Mouse (Mus musculus) mature B cell (primary cell): ENCODE measurements around the gene Dcun1d3.

Experiments
- in situ Hi-C: fragments of 300-500 bp; cut with MboI; formaldehyde crosslinking; loops from 2 replicates; pipeline ENCODE4 v1.14.3; 2019

Gene Dcun1d3

DNA sequence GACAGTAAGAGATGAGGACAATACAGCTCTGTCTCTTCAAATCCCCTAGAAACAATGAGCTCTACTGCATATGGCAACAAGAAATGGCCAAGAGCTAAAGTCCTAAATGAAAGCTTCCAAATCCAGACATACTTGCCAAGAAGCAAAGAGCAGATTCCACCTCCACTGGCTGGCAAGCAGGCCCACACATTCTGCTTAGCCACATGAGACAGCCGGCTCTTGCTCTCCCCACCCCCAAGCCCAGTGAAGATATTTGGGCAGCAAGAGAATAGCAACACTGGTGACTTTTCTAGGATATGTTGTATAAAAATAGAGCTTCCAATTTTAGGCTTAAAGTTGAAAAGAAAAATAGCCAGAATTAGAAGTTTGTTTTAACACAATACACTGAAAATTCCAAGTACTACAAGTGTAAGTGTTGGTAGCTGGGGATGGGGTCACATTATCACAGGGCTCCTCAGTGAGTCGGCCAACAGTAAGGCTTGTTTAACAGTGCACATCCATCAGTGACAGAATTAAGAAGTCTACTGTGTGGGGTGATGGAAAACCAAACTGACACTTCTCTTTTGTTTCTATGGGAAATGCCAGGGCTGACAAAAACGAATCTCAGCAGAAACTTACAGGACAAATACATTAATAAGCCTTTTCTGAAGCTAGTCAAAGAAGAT lies 20.2 kb downstream of the Dcun1d3 start:
- in situ Hi-C loops = loop anchor here (25.0 kb wide), 2 partner anchors 761 to 961 kb away; partner anchors contain the start of genes Eef2k and Uqcrc2

DNA sequence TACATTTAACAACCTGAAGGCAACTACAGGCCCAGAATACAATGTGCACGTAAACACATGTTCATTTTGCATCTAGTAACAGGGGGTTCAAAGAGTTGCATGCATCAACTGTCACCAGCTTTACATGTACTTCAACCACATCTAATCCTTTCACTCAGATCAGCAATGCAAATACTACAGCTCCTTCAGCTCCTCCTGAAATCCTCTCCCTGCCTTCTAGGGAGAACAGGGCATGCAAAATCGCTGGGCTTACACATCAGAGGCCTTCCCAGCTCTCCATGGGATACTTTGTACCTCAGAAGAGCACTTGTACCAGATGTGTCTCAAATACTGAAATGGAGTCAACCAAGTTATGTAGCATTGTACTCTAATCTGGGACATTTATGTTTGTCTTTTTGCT lies 23.0 kb downstream of the Dcun1d3 start:
- in situ Hi-C loops = no loop called here

- in situ Hi-C loops = no loop called here
These were observed 23.9 kb downstream of the Dcun1d3 start for GRCm38 (mm10) chr7:119872204-119872603.

GRCm38 (mm10) chr7:119866136-119866535 lies 30.0 kb downstream of the Dcun1d3 start:
- in situ Hi-C loops = no loop called here

DNA sequence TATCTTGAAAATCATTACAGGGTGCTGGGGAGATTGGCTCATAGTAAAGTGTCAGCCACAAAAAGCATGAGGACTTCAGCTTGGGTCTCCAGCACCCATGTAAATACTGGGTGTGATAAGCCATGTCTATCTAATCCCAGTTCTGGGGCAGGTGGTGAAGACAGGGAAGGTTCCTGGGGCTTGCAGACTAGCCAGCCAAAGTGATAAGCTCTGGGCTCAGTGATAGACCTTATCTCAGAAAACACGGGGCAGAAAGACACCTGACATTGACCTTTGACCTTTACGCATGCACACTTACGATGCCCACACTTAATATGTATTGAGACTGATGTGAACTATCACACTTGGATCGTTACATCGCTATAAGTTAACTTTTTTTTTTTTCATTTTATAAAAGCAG lies 31.6 kb downstream of the Dcun1d3 start:
- in situ Hi-C loops = no loop called here

DNA sequence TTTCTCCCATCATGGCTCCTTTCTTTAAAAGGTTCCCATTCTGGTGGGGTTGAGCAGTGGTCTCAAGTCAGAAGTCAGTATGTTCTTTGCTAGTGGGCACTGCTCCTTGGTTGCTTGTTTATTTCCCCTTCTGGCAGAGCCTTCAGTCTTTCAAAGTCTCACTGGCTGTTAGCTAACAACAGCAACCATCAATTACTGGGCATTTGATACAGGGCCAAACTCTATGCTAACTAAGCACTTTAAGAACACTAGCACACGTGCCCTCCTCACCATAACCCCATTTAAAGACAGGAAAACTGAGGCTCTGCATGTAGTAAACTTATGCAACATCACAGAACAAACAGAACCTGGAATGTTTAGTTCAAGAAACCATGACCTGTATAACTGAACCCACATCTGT lies 33.9 kb downstream of the Dcun1d3 start:
- in situ Hi-C loops = no loop called here

- in situ Hi-C loops = no loop called here
These were observed 34.6 kb downstream of the Dcun1d3 start for GRCm38 (mm10) chr7:119861335-119862091.

GRCm38 (mm10) chr7:119860971-119861334 lies 35.1 kb downstream of the Dcun1d3 start:
- in situ Hi-C loops = no loop called here

- in situ Hi-C loops = no loop called here
These were observed 35.5 kb downstream of the Dcun1d3 start for GRCm38 (mm10) chr7:119860554-119860953.

DNA sequence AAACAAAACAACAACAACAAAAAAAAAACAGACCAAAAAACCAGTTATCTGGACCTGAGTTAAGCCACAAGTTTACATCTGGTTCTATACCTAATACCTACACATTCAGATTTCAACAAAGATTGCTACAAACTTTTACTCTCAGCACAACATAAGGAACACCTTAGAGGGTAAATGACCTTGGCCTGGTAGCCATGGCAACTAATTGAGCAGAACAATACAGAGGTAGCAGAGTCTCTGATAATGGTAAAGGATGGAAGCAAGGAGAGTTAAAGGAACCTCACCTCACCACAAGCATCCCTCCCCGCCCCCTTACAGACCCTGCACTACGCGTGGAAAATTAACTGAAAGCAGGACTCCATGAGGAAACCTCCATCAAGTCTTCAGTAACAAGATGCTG lies 36.0 kb downstream of the Dcun1d3 start:
- in situ Hi-C loops = no loop called here

GRCm38 (mm10) chr7:119859476-119859875 lies 36.6 kb downstream of the Dcun1d3 start:
- in situ Hi-C loops = no loop called here

DNA sequence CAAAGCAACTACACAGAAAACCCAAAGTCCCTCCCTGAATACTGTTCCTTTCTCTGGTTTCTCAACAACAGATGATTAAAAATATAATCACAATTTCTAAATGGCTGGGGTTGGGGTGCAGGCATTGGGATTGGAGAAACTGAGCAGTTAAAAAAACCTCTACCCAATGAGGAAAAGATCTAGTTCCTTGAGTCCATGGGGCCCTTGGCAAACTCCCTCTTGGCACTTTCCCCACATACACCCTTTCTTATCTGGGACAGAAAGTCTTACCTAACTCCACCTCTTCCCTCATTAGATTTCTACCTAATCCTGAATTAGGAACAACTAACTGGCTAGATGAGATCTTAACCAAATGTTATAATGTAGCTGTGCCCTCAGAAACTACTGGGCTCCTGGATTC lies 41.1 kb downstream of the Dcun1d3 start:
- in situ Hi-C loops = no loop called here

DNA sequence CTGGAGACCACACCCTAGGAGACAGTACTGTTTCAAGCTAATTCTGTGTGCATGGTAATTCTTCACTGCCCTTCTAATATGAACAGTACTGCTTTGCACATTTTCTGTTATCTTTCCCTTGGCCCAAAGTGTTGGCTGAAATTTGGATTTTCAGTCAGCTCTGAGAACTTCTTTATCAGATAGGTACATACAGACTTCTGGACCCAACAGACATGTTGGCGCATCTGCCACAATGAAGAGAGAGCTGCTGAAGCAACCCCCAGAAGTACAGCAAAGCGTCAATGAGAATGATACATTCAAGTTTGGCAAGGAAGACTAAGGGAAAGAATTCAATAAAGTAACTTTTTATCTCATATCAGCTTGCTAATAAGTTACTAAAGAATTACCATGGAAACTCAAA lies 41.7 kb downstream of the Dcun1d3 start:
- in situ Hi-C loops = no loop called here

DNA sequence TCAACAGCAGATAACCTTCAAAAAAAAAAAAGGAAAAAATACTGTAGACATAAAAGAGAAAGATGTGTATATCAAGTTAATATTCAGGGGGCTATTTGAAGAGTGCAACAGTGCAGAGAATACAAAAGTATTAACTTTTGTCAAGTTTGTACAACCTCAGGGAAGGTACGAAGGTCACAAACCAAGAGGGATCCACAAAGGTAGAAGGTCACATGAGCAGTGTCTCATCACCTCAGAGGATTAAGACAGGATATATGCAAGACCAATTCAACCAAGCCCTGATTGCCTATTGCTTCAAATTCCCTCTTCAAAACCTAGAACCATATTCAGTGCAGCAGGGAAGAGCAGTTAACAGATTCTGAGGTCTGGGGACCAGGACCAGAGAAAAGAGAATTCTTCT lies 42.9 kb downstream of the Dcun1d3 start:
- in situ Hi-C loops = no loop called here

- in situ Hi-C loops = no loop called here
These were observed 43.6 kb downstream of the Dcun1d3 start for GRCm38 (mm10) chr7:119852494-119852893.

DNA sequence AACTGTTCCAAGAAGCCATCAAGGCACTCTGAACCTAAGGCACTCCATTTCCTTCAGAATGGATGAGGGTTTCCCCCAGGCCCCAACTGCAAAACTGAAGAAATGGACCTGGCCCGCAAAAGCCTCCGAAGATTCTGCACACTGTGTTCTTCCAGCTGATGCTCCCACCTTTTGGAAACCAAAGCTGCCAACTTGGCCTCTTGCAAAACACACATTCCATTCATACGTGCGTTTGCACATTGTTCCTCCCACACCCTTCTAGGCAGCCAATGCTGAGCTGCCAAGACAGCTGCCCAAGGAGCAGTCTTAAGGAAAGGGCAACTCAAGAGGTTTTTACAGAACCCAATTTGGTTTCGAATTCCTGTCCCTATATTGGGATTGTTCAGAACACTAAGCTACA lies 45.4 kb downstream of the Dcun1d3 start:
- in situ Hi-C loops = no loop called here

- in situ Hi-C loops = no loop called here
These were observed 47.0 kb downstream of the Dcun1d3 start for GRCm38 (mm10) chr7:119849096-119849495.

GRCm38 (mm10) chr7:119847396-119847795 lies 48.7 kb downstream of the Dcun1d3 start:
- in situ Hi-C loops = no loop called here

DNA sequence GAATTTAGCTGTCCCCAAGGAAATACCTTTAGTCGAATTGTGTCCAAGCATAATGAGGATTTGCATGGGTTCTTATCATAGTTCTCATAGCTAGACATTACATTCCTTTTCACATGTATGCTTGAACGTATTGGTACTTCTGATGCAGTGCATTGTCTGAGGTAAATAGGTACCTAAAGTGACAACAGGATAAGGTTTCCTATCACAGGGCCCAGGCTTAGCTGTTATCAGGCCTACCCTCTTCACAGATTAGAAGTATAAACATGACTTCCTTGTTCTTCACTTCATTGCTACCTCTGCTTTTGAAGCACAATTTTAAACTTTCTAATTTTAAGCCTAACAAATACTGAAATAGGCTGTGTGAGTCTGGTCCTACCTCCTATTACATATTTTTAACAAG lies 50.6 kb downstream of the Dcun1d3 start:
- in situ Hi-C loops = no loop called here

DNA sequence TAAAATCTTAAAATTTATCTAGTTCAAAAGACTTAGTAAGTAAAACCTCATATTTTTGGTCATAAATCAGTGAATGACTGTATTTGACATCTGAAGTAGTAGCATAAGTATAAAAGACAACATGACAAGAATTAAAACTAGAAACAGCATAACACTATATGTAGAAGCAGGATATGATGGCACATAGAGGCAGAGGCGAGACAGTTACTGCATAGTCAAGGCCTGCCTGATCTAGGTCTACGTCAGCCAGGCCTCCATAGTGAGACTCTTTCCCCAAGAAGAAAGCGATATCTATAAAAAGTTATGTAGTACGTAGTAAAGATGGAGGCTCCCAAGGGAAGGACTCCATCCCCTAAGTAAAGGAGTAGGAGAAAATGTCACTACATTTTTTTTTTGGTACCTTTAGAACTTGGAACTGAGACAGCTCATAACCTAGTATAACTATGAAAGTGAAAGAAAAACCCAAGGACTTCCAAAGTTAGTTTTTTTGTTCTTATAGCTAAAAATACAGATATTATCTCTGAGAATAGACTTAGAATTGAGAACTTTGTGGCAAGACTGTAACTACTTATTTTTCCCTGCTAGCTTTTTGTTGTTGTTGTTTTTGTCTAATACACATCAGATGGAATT lies 54.2 kb downstream of the Dcun1d3 start:
- in situ Hi-C loops = no loop called here

DNA sequence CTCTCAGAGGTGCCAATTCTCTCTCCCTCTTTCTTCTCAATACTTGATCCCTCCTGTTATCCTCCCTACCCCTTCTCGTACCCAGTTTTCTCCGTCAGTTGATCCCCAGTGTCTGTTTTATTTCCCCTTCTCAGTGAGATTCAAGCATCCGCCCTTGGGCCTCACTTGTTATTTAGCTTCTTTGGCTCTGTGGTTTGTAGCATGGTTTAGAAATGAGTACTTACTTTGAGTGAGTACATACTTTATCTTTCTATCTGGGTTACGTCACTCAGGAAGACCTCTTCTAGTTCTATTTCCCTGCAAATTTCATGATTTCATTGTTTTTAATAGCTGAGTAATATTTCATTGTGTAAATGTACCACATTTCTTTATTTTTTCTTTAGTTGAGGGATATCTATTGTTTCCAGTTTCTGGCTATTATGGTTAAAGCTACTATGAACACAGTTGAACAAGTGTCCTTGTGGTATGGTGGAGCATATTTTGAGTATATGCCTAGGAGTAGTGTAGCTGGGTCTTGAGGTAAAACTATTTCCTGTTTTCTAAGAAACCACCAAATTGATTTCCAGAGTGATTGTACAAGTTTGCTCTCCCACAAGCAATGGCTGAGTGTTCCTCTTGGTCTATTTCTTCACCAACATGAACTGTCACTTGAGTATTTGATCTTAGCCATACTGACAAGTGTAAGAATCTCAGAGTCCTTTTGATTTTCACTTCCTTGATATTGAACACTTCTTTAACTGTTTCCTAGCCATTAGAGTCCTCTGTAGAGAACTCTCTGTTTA lies 59.9 kb downstream of the Dcun1d3 start:
- in situ Hi-C loops = no loop called here

- in situ Hi-C loops = no loop called here
These were observed 60.7 kb downstream of the Dcun1d3 start for GRCm38 (mm10) chr7:119835371-119835770.
